Mouse (Mus musculus) erythroblast, embryonic 14.5 days (primary cell): ENCODE measurements at regions not wholly inside any gene's neighbourhood (a gene's known extent, or its start where the extent isn't known, plus 50 kb on each side); places are given as distances from the start of the nearest gene placed in this dataset.

ENCODE experiments used
- GATA1 ChIP-seq: IDR thresholded peaks from 2 replicates; pipeline ENCODE4 v1.6.1; 2012; ENCODE audit warnings: low read length, inconsistent platforms, mixed read lengths
- TAL1 ChIP-seq: IDR thresholded peaks from 3 replicates; pipeline ENCODE4 v1.6.1; 2012; ENCODE audit warnings: low read length, inconsistent platforms, mixed read lengths

DNA sequence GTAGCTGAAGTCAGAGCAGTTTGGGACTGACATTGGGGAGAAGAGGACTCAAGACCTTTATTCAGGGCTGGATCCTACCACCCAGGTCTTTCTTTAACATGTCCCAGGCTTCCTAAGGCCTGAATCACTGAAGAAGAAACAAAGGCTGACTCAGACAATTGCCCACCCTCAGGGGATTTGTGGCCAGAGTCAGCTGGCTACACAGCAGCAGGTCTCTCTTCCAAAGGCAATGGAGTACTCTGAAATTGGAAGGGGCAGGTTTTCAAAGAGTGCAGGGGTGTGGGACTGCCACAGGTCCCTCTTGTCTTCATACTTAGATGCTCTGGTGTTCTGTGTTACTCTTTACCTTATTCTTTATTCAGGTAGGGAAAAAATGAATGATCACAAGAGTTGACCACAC is 478.9 kb downstream of the Plcl1 start:
- TF ChIP-seq GATA1 (no peak), TAL1 (no peak)
